Mouse (Mus musculus): ENCODE measurements around the gene Ndc1. TPM values are rescaled to one million over a fixed set of nuclear protein-coding genes. Genes with fewer than 3 reads are reported as not detected.

Ndc1 gene
- polyA plus RNA-seq, 1 experiment from 2014 or later: 14.3 TPM

GRCm38 (mm10) chr4:107421711-107422110, 54.1 kb downstream of the Ndc1 start:
- peak overlapping the region; percentile 64 for H3K4me2 ChIP-seq
- no peak overlapping the region for H3K27ac ChIP-seq (replicated peaks)
- no peak overlapping the region for H3K9ac ChIP-seq
- H3K27me3 ChIP-seq: peaks cover 3% of the 10 kb centered on the region; the same call in 1 of the 2 replicates
- H3K4me1 ChIP-seq (replicated peaks): peaks cover 11% of the 10 kb centered on the region
- ATAC-seq (ENCODE audit: insufficient read depth): no peak
- H3K9me3 ChIP-seq (replicated peaks): no peaks in the 10 kb centered on the region
- WGBS (ENCODE audit: insufficient replicate concordance): 4% methylated on average over 14 of the region's 14 CpGs
- H3K36me3 ChIP-seq (replicated peaks): 0 out of 2 replicates have a peak, but pooled peaks cover 6% of the 10 kb centered on the region
- H3K4me3 ChIP-seq (replicated peaks): peak overlapping the region; percentile 29

- Histone ChIP-seq H3K9me3 (replicated peaks) (no peaks in the 10 kb centered on the region), H3K27me3 (peaks cover 3% of the 10 kb centered on the region; the same call in 1 of the 2 replicates), H3K27ac (replicated peaks) (no peak overlapping the region), H3K4me1 (replicated peaks) (peaks cover 11% of the 10 kb centered on the region), H3K4me3 (replicated peaks) (no peak overlapping the region), H3K9ac (no peak overlapping the region), H3K4me2 (peak overlapping the region; percentile 64; the same call in 1 of the 2 replicates), H3K36me3 (replicated peaks) (0 out of 2 replicates have a peak, but pooled peaks cover 6% of the 10 kb centered on the region)
- 25% methylated on average over 6 of the region's 6 CpGs for WGBS (ENCODE audit: insufficient replicate concordance)
- ATAC-seq (ENCODE audit: insufficient read depth): no peak
These were observed 54.6 kb downstream of the Ndc1 start for GRCm38 (mm10) chr4:107422176-107422575.

- Histone ChIP-seq H3K9me3 (replicated peaks) (no peaks in the 10 kb centered on the region), H3K4me3 (replicated peaks) (no peak overlapping the region), H3K4me2 (no peak overlapping the region), H3K9ac (no peak overlapping the region), H3K4me1 (replicated peaks) (peaks cover 11% of the 10 kb centered on the region), H3K36me3 (replicated peaks) (no peaks in the 10 kb centered on the region), H3K27ac (replicated peaks) (no peak overlapping the region), H3K27me3 (peaks cover 3% of the 10 kb centered on the region; the same call in 1 of the 2 replicates)
- 80% methylated on average over 12 of the region's 12 CpGs for WGBS (ENCODE audit: insufficient replicate concordance)
- ATAC-seq (ENCODE audit: insufficient read depth): no peak
These were observed 58.0 kb downstream of the Ndc1 start for GRCm38 (mm10) chr4:107425616-107426015.

GRCm38 (mm10) chr4:107426631-107427030, 59.0 kb downstream of the Ndc1 start:
- no peak for ATAC-seq (ENCODE audit: insufficient read depth)
- Histone ChIP-seq H3K4me1 (replicated peaks) (peaks cover 5% of the 10 kb centered on the region), H3K27me3 (peaks cover 5% of the 10 kb centered on the region; the same call in 1 of the 2 replicates), H3K36me3 (replicated peaks) (no peaks in the 10 kb centered on the region), H3K27ac (replicated peaks) (no peak overlapping the region), H3K4me3 (replicated peaks) (no peak overlapping the region), H3K4me2 (no peak overlapping the region), H3K9me3 (replicated peaks) (no peaks in the 10 kb centered on the region), H3K9ac (no peak overlapping the region)
- WGBS (ENCODE audit: insufficient replicate concordance): 71% methylated on average over 9 of the region's 9 CpGs

GRCm38 (mm10) chr4:107432717-107433116, 65.1 kb downstream of the Ndc1 start:
- Histone ChIP-seq H3K27me3 (peaks cover 58% of the 10 kb centered on the region), H3K36me3 (replicated peaks) (no peaks in the 10 kb centered on the region), H3K9ac (no peak overlapping the region), H3K4me1 (replicated peaks) (peaks cover 16% of the 10 kb centered on the region), H3K27ac (replicated peaks) (no peak overlapping the region), H3K4me2 (no peak overlapping the region), H3K4me3 (replicated peaks) (no peak overlapping the region), H3K9me3 (replicated peaks) (no peaks in the 10 kb centered on the region)
- ATAC-seq (ENCODE audit: insufficient read depth): no peak
- 75% methylated on average over 5 of the region's 5 CpGs for WGBS (ENCODE audit: insufficient replicate concordance)

- H3K9ac ChIP-seq: no peak overlapping the region
- no peak overlapping the region for H3K27ac ChIP-seq (replicated peaks)
- no peaks in the 10 kb centered on the region for H3K9me3 ChIP-seq (replicated peaks)
- peak overlapping the region; percentile 57 for H3K4me3 ChIP-seq (replicated peaks)
- H3K4me2 ChIP-seq: peak overlapping the region; percentile 78
- no peak for ATAC-seq (ENCODE audit: insufficient read depth)
- H3K36me3 ChIP-seq (replicated peaks): no peaks in the 10 kb centered on the region
- H3K4me1 ChIP-seq (replicated peaks): peaks cover 16% of the 10 kb centered on the region
- WGBS (ENCODE audit: insufficient replicate concordance): 9% methylated on average over 15 of the region's 15 CpGs
- H3K27me3 ChIP-seq: peaks cover 71% of the 10 kb centered on the region
These were observed 66.4 kb downstream of the Ndc1 start for GRCm38 (mm10) chr4:107433998-107434355.

- no peak within 1 kb of the TSS for H3K27ac ChIP-seq (replicated peaks)
- H3K27me3 ChIP-seq: peaks cover 77% of the 10 kb centered on the region
- peak within 1 kb of the TSS; percentile 78 for H3K4me2 ChIP-seq
- H3K9me3 ChIP-seq (replicated peaks): no peaks in the 10 kb centered on the region
- no peak within 1 kb of the TSS for H3K9ac ChIP-seq
- H3K4me1 ChIP-seq (replicated peaks): peaks cover 16% of the 10 kb centered on the region
- H3K4me3 ChIP-seq (replicated peaks): peak within 1 kb of the TSS; percentile 57
- H3K36me3 ChIP-seq (replicated peaks): no peaks in the 10 kb centered on the region
- WGBS (ENCODE audit: insufficient replicate concordance): under 1% methylated on average over 106 of the region's 112 CpGs
- peak; percentile 80 for ATAC-seq (ENCODE audit: insufficient read depth)
These were observed 67.0 kb downstream of the Ndc1 start, which contains the start of gene Glis1 for GRCm38 (mm10) chr4:107434356-107435237. TSS of gene Glis1 (plus strand) at chr4:107434591.

GRCm38 (mm10) chr4:107435238-107435946, 67.8 kb downstream of the Ndc1 start:
- peak overlapping the region; percentile 57 for H3K4me3 ChIP-seq (replicated peaks)
- no peak overlapping the region for H3K27ac ChIP-seq (replicated peaks)
- no peak overlapping the region for H3K9ac ChIP-seq
- 2% methylated on average over 47 of the region's 47 CpGs for WGBS (ENCODE audit: insufficient replicate concordance)
- no peaks in the 10 kb centered on the region for H3K36me3 ChIP-seq (replicated peaks)
- peaks cover 16% of the 10 kb centered on the region for H3K4me1 ChIP-seq (replicated peaks)
- no peaks in the 10 kb centered on the region for H3K9me3 ChIP-seq (replicated peaks)
- H3K27me3 ChIP-seq: peaks cover 83% of the 10 kb centered on the region
- no peak for ATAC-seq (ENCODE audit: insufficient read depth)
- H3K4me2 ChIP-seq: peak overlapping the region; percentile 78

- H3K36me3 ChIP-seq (replicated peaks): no peaks in the 10 kb centered on the region
- H3K4me2 ChIP-seq: no peak overlapping the region
- H3K9me3 ChIP-seq (replicated peaks): no peaks in the 10 kb centered on the region
- ATAC-seq (ENCODE audit: insufficient read depth): no peak
- no peak overlapping the region for H3K9ac ChIP-seq
- H3K4me3 ChIP-seq (replicated peaks): no peak overlapping the region
- no peak overlapping the region for H3K27ac ChIP-seq (replicated peaks)
- H3K4me1 ChIP-seq (replicated peaks): peaks cover 18% of the 10 kb centered on the region
- peaks cover 91% of the 10 kb centered on the region for H3K27me3 ChIP-seq
- 66% methylated on average over 7 of the region's 7 CpGs for WGBS (ENCODE audit: insufficient replicate concordance)
These were observed 68.9 kb downstream of the Ndc1 start for GRCm38 (mm10) chr4:107436476-107436875.

GRCm38 (mm10) chr4:107438741-107439140, 71.2 kb downstream of the Ndc1 start:
- H3K27me3 ChIP-seq: peaks cover 92% of the 10 kb centered on the region
- no peak overlapping the region for H3K4me3 ChIP-seq (replicated peaks)
- no peaks in the 10 kb centered on the region for H3K9me3 ChIP-seq (replicated peaks)
- H3K9ac ChIP-seq: no peak overlapping the region
- peaks cover 22% of the 10 kb centered on the region for H3K4me1 ChIP-seq (replicated peaks)
- H3K4me2 ChIP-seq: no peak overlapping the region
- no peak overlapping the region for H3K27ac ChIP-seq (replicated peaks)
- no peak for ATAC-seq (ENCODE audit: insufficient read depth)
- H3K36me3 ChIP-seq (replicated peaks): no peaks in the 10 kb centered on the region
- 80% methylated on average over 8 of the region's 8 CpGs for WGBS (ENCODE audit: insufficient replicate concordance)

GRCm38 (mm10) chr4:107440306-107440705, 72.7 kb downstream of the Ndc1 start:
- H3K4me3 ChIP-seq (replicated peaks): peak overlapping the region; percentile 26
- ATAC-seq (ENCODE audit: insufficient read depth): no peak
- H3K4me2 ChIP-seq: peak overlapping the region; percentile 45
- H3K9me3 ChIP-seq (replicated peaks): no peaks in the 10 kb centered on the region
- peaks cover 8% of the 10 kb centered on the region; the same call in 1 of the 2 replicates for H3K4me1 ChIP-seq (replicated peaks)
- H3K9ac ChIP-seq: no peak overlapping the region
- H3K27ac ChIP-seq (replicated peaks): no peak overlapping the region
- 19% methylated on average over 13 of the region's 13 CpGs for WGBS (ENCODE audit: insufficient replicate concordance)
- H3K36me3 ChIP-seq (replicated peaks): no peaks in the 10 kb centered on the region
- H3K27me3 ChIP-seq: peaks cover 86% of the 10 kb centered on the region

Data from liver, embryonic 15.5 days (tissue).